Mouse (Mus musculus) heart, adult 2 months (tissue): Measurements from ENCODE around the gene Wdr81. TPM values are rescaled to one million over a fixed set of nuclear protein-coding genes. Genes with fewer than 3 reads are reported as not detected.

ENCODE experiments used
- DNase-seq, 2 experiments: peaks; one replicate each; pipeline ENCODE4 v3.0.0; 2021
- H3K27ac ChIP-seq: fragments of 200-600 bp; 2 replicates; pipeline ENCODE4 v1.8.1; 2022
- H3K27me3 ChIP-seq: fragments of 200-500 bp; 2 replicates; pipeline ENCODE4 v1.6.1; 2012; ENCODE audit warnings: mild to moderate bottlenecking, low read length, inconsistent platforms, mixed read lengths; ENCODE audit not compliant: control insufficient read depth, insufficient read depth
- H3K36me3 ChIP-seq: fragments of 200-500 bp; 2 replicates; pipeline ENCODE4 v1.6.1; 2012; ENCODE audit warnings: low read length, inconsistent platforms; ENCODE audit not compliant: control insufficient read depth, insufficient read depth
- H3K4me1 ChIP-seq: fragments of 200-500 bp; 2 replicates; pipeline ENCODE4 v1.6.1; 2011; ENCODE audit warnings: low read length; ENCODE audit not compliant: control insufficient read depth, insufficient read depth
- H3K4me3 ChIP-seq: fragments of 200-600 bp; 2 replicates; pipeline ENCODE4 v1.8.1; 2022
- H3K79me2 ChIP-seq: fragments of 200-500 bp; replicated peaks from 2 replicates; pipeline ENCODE4 v1.6.1; 2012; ENCODE audit warnings: mild to moderate bottlenecking, inconsistent platforms, low read length, moderate library complexity, mixed read lengths; ENCODE audit not compliant: control insufficient read depth, insufficient read depth
- H3K9ac ChIP-seq: fragments of 200-500 bp; 2 replicates; pipeline ENCODE4 v1.6.1; 2012; ENCODE audit warnings: low read depth, mild to moderate bottlenecking, control low read depth, inconsistent platforms, low read length, mixed read lengths
- CTCF ChIP-seq: fragments of 200-600 bp; IDR thresholded peaks from 2 replicates; pipeline ENCODE4 v1.8.1; 2022; ENCODE audit warnings: antibody characterized with exemption, mild to moderate bottlenecking, moderate library complexity
- EP300 ChIP-seq: fragments of 200-500 bp; IDR thresholded peaks from 2 replicates; pipeline ENCODE4 v1.6.1; 2011; ENCODE audit warnings: low read depth, low read length, control low read depth; ENCODE audit not compliant: insufficient read depth
- POLR2A ChIP-seq: fragments of 200-500 bp; IDR thresholded peaks from 2 replicates; pipeline ENCODE4 v1.6.1; 2011; ENCODE audit warnings: mild to moderate bottlenecking, low read depth, low read length, control low read depth; ENCODE audit not compliant: insufficient read depth
- WGBS: fragments of 180-500 bp; shearing (Covaris S2); methylation state at CpG from one replicate; pipeline ENCODE4 v1.1.7; 2018; 5-methylcytosine and 5-hydroxymethylcytosine counted together
- intact Hi-C: fragments of 180-260 bp; cut with DNase I; formaldehyde crosslinking; loops from one replicate; pipeline ENCODE4 v1.15.1; 2025
- polyA plus RNA-seq: library from polyadenylated mRNA; depleted of rRNA; stranded (reverse); fragments of >200 nt; gene quantifications from 2 replicates; pipeline ENCODE4 v1.2.3, GENCODE M21; 2012
- total RNA-seq, 2 experiments: library from RNA; stranded (reverse); gene quantifications; 2 replicates each; pipeline ENCODE4 v1.2.3; 2021

Wdr81 gene
- total and polyA plus RNA-seq, 3 experiments: 7.0 to 9.6 (median 8.3) TPM

- intact Hi-C loops: no loop called here
- TF ChIP-seq EP300 (no peak), POLR2A (no peak), CTCF (no peak)
- WGBS: 93% methylated on average over 31 of the region's 31 CpGs
- H3K9ac ChIP-seq: no peak overlapping the region
- H3K4me1 ChIP-seq: peaks cover 8% of the 10 kb centered on the region
- no peak overlapping the region for H3K27ac ChIP-seq
- no peak overlapping the region for H3K4me3 ChIP-seq
- no peaks in the 10 kb centered on the region for H3K27me3 ChIP-seq
- 0 out of 2 replicates have a peak, but pooled peaks cover 1% of the 10 kb centered on the region for H3K79me2 ChIP-seq
- H3K36me3 ChIP-seq: no peaks in the 10 kb centered on the region
- peak in 1 of 2 experiments; percentile 16 for DNase-seq
These were observed 1.5 kb downstream of the Wdr81 start for GRCm38 (mm10) chr11:75452812-75453557.

GRCm38 (mm10) chr11:75452081-75452480 is 2.4 kb downstream of the Wdr81 start:
- 93% methylated on average over 8 of the region's 8 CpGs for WGBS

GRCm38 (mm10) chr11:75450936-75451335 is 3.6 kb downstream of the Wdr81 start:
- Histone ChIP-seq H3K36me3 (no peaks in the 10 kb centered on the region), H3K4me1 (peaks cover 8% of the 10 kb centered on the region), H3K79me2 (0 out of 2 replicates have a peak, but pooled peaks cover 1% of the 10 kb centered on the region), H3K27me3 (no peaks in the 10 kb centered on the region), H3K27ac (no peak overlapping the region), H3K4me3 (no peak overlapping the region), H3K9ac (no peak overlapping the region)
- peak in 1 of 2 experiments; percentile 22 for DNase-seq
- TF ChIP-seq CTCF (no peak), EP300 (no peak), POLR2A (no peak)
- intact Hi-C loops: no loop called here
- WGBS: 84% methylated on average over 15 of the region's 15 CpGs

More at GRCm38 (mm10) chr11:75452081-75452480, 2.4 kb downstream of the Wdr81 start:
- Histone ChIP-seq H3K4me3 (no peak overlapping the region), H3K27me3 (no peaks in the 10 kb centered on the region), H3K36me3 (no peaks in the 10 kb centered on the region), H3K9ac (no peak overlapping the region), H3K4me1 (peaks cover 8% of the 10 kb centered on the region), H3K79me2 (0 out of 2 replicates have a peak, but pooled peaks cover 1% of the 10 kb centered on the region), H3K27ac (no peak overlapping the region)
- DNase-seq: no peak
- intact Hi-C loops: no loop called here
- TF ChIP-seq EP300 (no peak), POLR2A (no peak), CTCF (no peak)

- Histone ChIP-seq H3K9ac (no peak overlapping the region), H3K4me1 (peaks cover 8% of the 10 kb centered on the region), H3K27ac (no peak overlapping the region), H3K27me3 (no peaks in the 10 kb centered on the region), H3K36me3 (no peaks in the 10 kb centered on the region), H3K79me2 (0 out of 2 replicates have a peak, but pooled peaks cover 1% of the 10 kb centered on the region), H3K4me3 (no peak overlapping the region)
- no peak for TF ChIP-seq CTCF
- TF ChIP-seq EP300: no peak
- no peak for TF ChIP-seq POLR2A
- 64% methylated on average over 8 of the region's 8 CpGs for WGBS
- DNase-seq: no peak
- intact Hi-C loops: no loop called here
These were observed 4.1 kb downstream of the Wdr81 start for GRCm38 (mm10) chr11:75450304-75450908.

GRCm38 (mm10) chr11:75449695-75450094 is 4.8 kb downstream of the Wdr81 start:
- intact Hi-C loops: no loop called here
- no peak overlapping the region for H3K27ac ChIP-seq
- H3K79me2 ChIP-seq: 0 out of 2 replicates have a peak, but pooled peaks cover 1% of the 10 kb centered on the region
- DNase-seq: peak in 1 of 2 experiments; percentile 17
- H3K9ac ChIP-seq: no peak overlapping the region
- H3K4me1 ChIP-seq: peaks cover 2% of the 10 kb centered on the region
- no peaks in the 10 kb centered on the region for H3K36me3 ChIP-seq
- WGBS: 69% methylated on average over 7 of the region's 7 CpGs
- no peak for TF ChIP-seq CTCF
- TF ChIP-seq POLR2A: no peak
- no peak for TF ChIP-seq EP300
- no peaks in the 10 kb centered on the region for H3K27me3 ChIP-seq
- H3K4me3 ChIP-seq: no peak overlapping the region

- Histone ChIP-seq H3K79me2 (0 out of 2 replicates have a peak, but pooled peaks cover 1% of the 10 kb centered on the region), H3K27me3 (no peaks in the 10 kb centered on the region), H3K9ac (no peak overlapping the region), H3K4me3 (no peak overlapping the region), H3K27ac (no peak overlapping the region), H3K36me3 (no peaks in the 10 kb centered on the region), H3K4me1 (no peaks in the 10 kb centered on the region; the same call in 1 of the 2 replicates)
- TF ChIP-seq POLR2A (no peak), CTCF (no peak), EP300 (no peak)
- WGBS: 63% methylated on average over 3 of the region's 3 CpGs
- DNase-seq: no peak
- intact Hi-C loops: no loop called here
These were observed 5.9 kb downstream of the Wdr81 start for GRCm38 (mm10) chr11:75448575-75448974.
